Mouse (Mus musculus) induced T-regulatory cell, adult 2 months (primary cell): ENCODE results near the gene Bpifb6.

Source experiments
- DNase-seq: peaks from one replicate; pipeline ENCODE4 v3.0.0-alpha.2; 2012; ENCODE audit warnings: low read depth

Bpifb6 gene

DNA sequence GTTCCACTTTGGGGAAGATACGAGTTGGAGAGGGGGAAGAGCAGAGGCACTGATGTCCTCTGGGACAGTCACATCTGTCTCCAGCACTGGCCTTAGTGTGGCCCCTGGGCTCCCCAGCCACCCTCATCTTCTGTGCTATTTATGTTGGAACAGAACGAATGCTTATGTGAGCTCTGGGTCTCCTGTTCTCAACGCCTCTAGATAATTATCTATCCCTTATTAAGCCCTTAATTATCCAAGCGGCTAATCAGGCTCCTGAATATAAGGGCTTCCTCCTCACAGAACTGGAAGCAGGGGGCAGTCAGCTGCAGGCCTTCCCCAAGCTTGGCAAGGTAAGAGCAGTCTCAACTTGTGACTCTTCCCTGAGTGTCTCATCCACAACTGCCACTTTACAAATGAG lies at the start of gene Bpifb6:
Gene Bpifb6, plus strand, starts transcription at position 301 of the 400 bp plus-strand sequence.
- DNase-seq: no peak

- peak; percentile 49 for DNase-seq
Measured at GRCm38 (mm10) chr2:153851030-153851360, 49.2 kb upstream of the Bpifb6 start.

DNA sequence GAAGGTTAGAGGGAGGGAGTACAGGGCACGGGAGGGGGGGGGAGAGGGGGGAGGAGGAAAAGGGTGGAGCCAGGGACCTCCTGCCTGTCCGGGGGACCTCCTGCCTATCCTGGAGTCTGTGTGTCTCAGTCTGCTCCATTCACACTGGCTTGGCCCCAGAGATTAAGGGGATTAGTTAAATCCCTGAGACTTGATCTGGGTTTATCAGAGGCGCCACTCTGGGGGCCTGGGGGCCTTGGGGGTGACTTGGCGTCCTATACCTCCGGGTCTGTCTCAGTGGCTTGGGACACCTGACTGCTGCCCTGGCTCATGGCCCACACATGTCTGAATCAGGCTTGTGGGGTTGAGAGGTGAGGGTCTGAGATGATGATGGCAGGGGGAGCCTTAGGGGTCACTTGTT lies 46.6 kb upstream of the Bpifb6 start:
- DNase-seq: no peak

- no peak for DNase-seq
Measured at GRCm38 (mm10) chr2:153859581-153859980, 40.6 kb upstream of the Bpifb6 start.

DNA sequence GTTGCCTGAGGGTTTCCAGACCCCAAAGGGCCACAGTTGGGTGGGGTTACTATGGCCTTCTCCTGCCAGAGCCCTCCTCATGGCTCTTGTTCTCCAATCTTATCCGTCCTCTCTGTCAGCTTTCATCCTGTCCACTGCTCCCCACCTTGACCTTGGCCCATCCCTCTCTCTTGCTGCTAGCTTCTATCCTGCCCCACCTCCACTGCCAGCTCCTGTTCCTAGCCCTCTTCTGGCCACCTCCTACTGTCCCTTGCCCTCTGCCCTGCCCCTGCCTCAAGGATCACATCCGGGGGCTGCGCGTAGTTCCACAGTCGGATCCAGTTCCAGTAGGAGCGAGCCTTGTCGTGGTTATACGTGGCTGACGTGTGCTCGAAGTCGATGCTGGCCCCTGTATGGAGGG lies 39.9 kb upstream of the Bpifb6 start:
- DNase-seq: no peak

GRCm38 (mm10) chr2:153860715-153861114 lies 39.5 kb upstream of the Bpifb6 start:
- DNase-seq: no peak

- no peak for DNase-seq
Measured at GRCm38 (mm10) chr2:153861960-153862359, 38.2 kb upstream of the Bpifb6 start.

GRCm38 (mm10) chr2:153870984-153871383 lies 29.2 kb upstream of the Bpifb6 start, which contains the start of gene Sun5:
Sun5 (minus strand) TSS chr2:153871084.
- DNase-seq: no peak

DNA sequence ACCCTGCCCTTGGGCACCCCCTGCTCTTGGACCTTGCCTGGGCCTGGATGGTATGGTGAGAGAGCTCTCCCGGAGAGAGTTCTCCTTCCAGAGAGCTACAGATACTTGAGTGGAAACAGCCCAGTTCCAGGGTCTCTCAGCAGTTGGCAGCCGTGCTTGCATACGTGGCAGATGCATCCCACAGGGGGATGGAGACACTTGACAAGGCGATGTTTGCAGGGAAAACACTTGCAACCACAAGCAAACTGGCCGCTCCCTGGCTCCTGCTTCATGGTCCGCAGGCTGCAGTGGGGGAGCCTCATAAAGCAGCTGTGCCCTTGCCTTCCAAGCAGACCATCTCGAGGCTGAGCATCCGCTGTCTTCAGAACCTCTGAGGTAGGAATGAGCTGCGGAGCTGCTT lies 25.4 kb upstream of the Bpifb6 start, which contains the start of gene Bpifb2:
Gene Bpifb2, plus strand, starts transcription at position 301 of the 400 bp plus-strand sequence.
- DNase-seq: no peak

DNA sequence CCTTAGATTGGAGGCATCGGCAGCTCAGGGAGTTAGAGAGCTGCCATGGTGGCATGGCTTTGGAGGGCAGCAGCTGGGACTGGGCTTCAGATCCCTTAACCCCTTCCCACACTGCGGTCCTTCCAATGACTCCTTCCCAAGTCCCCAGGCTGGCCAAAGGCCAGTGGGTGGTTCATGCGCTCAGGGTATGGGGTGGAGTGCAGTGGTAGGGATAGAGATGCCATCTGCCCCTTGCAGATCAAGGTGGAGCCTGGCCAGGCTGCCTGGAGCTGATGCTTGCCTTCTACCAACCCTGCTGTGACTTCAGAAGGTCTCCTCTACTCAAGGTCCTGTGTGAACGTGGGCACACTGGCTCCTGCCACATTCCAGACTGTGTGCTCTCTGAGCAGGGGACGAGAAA lies 1.1 kb upstream of the Bpifb6 start:
- DNase-seq: no peak

- DNase-seq: no peak
Measured at GRCm38 (mm10) chr2:153902726-153903125, 2.5 kb downstream of the Bpifb6 start.

DNA sequence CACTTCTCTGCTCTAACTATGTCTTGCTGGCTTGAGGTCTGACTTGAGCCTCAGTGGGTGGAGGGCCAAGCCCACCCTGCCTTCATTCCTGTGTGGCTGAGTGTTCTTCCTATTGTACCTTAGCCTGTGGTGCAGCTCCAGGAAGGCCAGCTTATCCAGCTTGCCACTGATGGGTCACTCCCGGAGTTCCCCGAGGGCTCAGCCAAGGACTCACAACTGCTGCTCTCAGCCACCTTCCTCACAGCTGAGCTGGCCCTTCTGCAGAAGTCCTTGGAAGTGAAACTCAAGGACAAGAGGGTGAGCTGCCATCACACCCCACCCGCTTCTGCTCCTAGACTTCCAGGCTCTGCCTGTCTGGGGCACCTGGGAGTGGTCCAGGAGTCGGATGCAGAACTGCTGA lies 6.4 kb downstream of the Bpifb6 start:
- no peak for DNase-seq

- DNase-seq: no peak
Measured at GRCm38 (mm10) chr2:153914151-153914550, 14.0 kb downstream of the Bpifb6 start.

GRCm38 (mm10) chr2:153917930-153918329 lies 17.7 kb downstream of the Bpifb6 start, which contains the start of gene Bpifb3:
Bpifb3 (plus strand) TSS chr2:153918230.
- DNase-seq: no peak

DNA sequence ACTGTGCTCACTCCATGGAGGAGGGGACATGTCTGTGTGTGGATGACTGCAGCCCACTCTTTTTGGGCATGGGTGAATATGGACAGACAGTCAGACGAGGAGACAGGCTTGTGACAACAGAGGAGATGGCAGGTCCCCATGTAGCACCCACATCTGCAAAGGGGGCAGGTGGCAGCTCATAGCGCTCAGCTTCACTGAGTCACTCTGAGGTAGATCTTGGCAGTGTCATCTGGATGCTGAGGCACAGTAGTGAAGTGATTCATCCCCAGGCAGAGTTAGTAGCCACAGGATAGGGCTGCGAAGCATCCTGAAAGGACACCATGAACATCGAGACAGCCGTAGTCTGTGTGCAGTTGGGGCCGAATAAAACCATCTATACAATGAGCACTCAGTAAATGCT lies 21.1 kb downstream of the Bpifb6 start:
- no peak for DNase-seq

DNA sequence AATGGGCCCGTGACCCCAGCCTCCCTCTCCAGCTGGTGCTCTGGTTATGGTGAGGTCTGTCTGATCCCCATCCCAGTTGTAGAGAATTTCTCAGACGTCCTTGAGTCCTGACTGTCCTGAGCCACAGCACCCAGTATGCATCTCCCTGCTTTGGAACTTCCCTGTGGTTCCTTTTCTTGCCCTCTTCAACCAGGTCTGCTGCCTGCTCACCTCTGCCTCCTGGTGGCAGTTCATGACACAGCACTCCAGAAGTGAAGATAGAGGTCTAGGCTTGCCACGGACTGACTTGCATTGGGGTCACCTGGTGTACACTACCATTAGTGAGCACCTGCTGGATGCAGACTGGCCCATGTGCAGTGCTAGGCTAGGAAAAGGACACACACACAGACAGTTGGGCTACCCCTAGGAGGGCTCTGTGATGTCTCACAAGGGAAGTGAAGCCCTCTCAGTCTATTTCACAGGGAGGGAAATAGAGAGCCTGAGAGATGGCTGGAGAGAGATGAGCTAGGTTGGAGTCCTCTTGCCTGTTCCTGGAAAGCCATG lies 29.8 kb downstream of the Bpifb6 start:
- DNase-seq: peak; percentile 46

GRCm38 (mm10) chr2:153931125-153931524 lies 30.9 kb downstream of the Bpifb6 start:
- no peak for DNase-seq

GRCm38 (mm10) chr2:153933311-153933710 lies 33.1 kb downstream of the Bpifb6 start:
- DNase-seq: no peak

- DNase-seq: no peak
Measured at GRCm38 (mm10) chr2:153935348-153935747, 35.2 kb downstream of the Bpifb6 start.

- DNase-seq: no peak
Measured at GRCm38 (mm10) chr2:153937843-153938242, 37.7 kb downstream of the Bpifb6 start, which contains the start of gene Bpifb4. Bpifb4 (plus strand) TSS chr2:153938212.

GRCm38 (mm10) chr2:153943537-153943936 lies 43.3 kb downstream of the Bpifb6 start:
- peak; percentile 64 for DNase-seq

DNA sequence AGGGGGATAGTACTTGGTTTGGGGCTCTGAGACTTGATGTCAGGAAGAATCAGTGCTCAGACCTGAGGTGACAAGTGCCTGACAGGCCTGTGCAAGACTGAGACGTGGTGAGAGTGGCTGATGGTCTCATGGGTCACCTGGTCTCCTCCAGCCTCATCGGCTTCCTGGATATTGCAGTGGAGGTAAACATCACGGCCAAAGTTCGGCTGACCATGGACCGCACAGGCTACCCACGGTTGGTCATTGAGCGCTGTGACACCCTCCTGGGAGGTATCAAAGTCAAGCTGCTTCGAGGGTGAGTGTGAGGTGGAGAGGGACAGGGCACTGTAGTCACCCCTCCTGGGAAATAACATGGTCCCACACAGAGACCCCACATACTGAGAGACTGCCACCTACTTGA lies 44.4 kb downstream of the Bpifb6 start:
- no peak for DNase-seq

GRCm38 (mm10) chr2:153952897-153953296 lies 52.7 kb downstream of the Bpifb6 start:
- DNase-seq: peak; percentile 77

DNA sequence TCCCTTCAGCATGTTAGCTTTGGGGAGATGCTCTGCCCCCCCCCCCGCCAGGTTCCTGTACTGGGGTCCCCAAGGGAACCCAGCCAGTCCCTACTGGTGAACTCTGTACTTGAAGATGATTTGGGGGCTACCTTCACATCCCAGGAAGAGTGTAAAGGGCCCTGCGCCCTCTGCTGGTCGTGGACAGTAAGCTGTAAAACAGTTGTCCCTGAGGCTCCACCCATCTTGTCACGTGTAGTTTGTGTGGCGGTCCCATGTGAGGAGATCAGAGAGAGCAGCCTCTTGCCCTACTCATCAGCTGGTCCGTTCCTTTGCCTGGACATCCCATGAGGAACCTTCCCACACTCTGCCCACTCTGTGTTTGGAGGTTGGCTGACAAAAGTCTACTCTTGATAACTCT lies 53.6 kb downstream of the Bpifb6 start:
- peak; percentile 69 for DNase-seq
